In the genomic region with DNA sequence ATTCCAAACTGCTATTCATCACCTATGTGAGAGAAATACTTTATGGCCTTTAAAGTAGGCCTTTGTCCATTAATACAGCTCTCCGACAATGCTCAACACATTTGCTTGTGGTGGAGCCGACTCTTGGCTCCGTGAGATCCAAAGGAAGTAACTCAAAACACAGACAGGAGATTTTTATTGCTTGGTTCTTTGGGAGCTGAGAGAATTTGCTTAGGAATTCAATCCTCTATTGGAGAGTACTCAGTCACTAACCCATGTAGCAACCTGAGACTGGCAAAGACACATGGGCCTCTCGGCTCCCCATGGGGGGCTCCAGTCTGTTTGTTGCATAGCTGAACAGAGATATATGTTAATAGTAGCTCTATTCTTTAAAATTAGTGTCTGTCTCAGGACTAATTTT, we compare ENCODE assay signal across 16 mouse cellular contexts.
"Had no signal": no experiment of that assay in that cellular context is flagged by ENCODE, and none has a peak within 500 bp of the region (broad histone marks: within the 10 kb centered on the region; RNA-seq: fewer than 3 reads in every experiment).

No protein-coding gene starts in this region.

- H3K36me3 ChIP-seq: liver, embryonic 13.5 days; midbrain, embryonic 10.5 days; midbrain, embryonic 15.5 days; neural tube, embryonic 13.5 days had no signal

- H3K4me3 ChIP-seq: liver, embryonic 13.5 days; midbrain, embryonic 10.5 days; midbrain, embryonic 15.5 days; neural tube, embryonic 13.5 days had no signal

- H3K4me2 ChIP-seq: liver, embryonic 13.5 days; midbrain, embryonic 15.5 days; neural tube, embryonic 13.5 days had no signal

- H3K9ac ChIP-seq: liver, embryonic 13.5 days; liver, postnatal 0 days; midbrain, embryonic 15.5 days; neural tube, embryonic 13.5 days had no signal

- H3K27me3 ChIP-seq: liver, embryonic 13.5 days; midbrain, embryonic 15.5 days; neural tube, embryonic 13.5 days had no signal

- ATAC-seq: inflammation-experienced regulatory T-cells, adult 6 months; intestine, postnatal 0 days; liver, postnatal 0 days; midbrain, embryonic 15.5 days had no signal

- H3K9me3 ChIP-seq: liver, embryonic 13.5 days; midbrain, embryonic 10.5 days; midbrain, embryonic 15.5 days; neural tube, embryonic 13.5 days had no signal

- H3K27ac ChIP-seq: liver, embryonic 13.5 days; midbrain, embryonic 15.5 days; neural tube, embryonic 13.5 days had no signal

- DNase-seq: kidney, postnatal 10 days; layer of hippocampus, adult 9-11 months; layer of hippocampus, postnatal 36 days; liver; liver, embryonic 13.5 days; liver, postnatal 0 days; retina, postnatal 1 day; right cerebral cortex, postnatal 4 days; spleen, adult 18-20 months; thymus, adult 2 months; thymus, postnatal 36 days had no signal

- H3K4me1 ChIP-seq: liver, embryonic 13.5 days had no signal
